Mouse (Mus musculus) c-Kit-positive CD71-positive TER-119-negative erythroid progenitor cells, embryonic 14.5 days (primary cell): ENCODE data around the gene Tspan18.

ENCODE experiments used
- DNase-seq: peaks from one replicate; pipeline ENCODE4 v3.0.0-alpha.2; 2013; ENCODE audit warnings: low read depth

The Tspan18 gene

DNA sequence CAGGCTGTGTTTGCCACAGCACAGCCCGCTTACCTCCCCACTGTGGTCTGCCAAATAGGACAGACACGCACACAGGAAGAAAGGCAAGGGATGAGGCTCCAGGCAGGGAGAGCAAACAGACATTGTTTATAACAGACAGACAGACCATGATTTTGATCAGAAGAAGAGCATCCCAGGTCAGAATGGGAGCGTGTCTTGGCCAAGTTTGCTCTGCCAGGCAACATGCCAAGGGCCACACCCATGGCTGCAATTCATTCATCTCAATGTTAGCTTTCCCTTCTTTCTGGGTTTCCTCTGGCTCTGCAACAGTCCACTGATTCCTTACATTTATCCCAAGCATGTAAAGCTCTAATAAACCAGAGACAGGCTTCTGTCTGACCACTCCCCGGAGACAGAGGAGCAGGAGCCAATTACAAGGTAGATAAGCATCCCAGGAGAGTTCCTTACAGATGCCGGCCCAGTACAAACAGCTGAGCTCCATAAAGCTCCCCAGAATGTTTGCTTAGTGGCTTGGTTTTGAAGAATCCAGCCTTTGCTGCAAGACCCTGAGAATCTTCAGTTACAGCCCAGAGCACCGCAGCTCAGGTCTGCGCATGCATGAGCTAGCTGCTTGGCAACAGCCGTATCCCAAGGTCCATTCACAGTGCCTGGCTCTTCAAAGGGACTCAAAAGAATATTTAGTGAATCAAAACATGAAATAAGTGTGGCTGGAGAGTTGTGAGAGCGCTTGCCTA lies 5.2 kb upstream of the Tspan18 start:
- no peak for DNase-seq

- DNase-seq: no peak
Measured at GRCm38 (mm10) chr2:93335996-93336395, 1.7 kb upstream of the Tspan18 start.

GRCm38 (mm10) chr2:93333241-93333816 lies 976 bp downstream of the Tspan18 start:
- DNase-seq: peak; percentile 35

DNA sequence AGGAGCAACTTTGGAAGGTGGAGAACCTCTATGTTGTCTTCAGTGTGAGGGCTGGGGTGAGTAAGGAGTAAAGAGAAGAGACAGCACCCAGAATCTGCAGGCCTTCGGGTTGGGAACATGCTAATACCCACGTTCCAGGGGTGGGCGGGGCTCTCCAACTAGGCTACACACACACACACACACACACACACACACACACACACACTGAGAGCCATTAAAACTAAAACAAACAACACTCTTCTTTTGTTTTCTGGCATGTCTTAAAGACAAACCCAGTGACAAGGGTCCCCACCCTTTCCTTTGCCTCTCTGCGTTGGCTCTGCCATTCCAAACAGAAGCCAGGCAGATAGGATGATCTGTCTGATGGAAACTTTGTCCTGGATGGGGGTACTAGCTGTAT lies 2.0 kb downstream of the Tspan18 start:
- no peak for DNase-seq

DNA sequence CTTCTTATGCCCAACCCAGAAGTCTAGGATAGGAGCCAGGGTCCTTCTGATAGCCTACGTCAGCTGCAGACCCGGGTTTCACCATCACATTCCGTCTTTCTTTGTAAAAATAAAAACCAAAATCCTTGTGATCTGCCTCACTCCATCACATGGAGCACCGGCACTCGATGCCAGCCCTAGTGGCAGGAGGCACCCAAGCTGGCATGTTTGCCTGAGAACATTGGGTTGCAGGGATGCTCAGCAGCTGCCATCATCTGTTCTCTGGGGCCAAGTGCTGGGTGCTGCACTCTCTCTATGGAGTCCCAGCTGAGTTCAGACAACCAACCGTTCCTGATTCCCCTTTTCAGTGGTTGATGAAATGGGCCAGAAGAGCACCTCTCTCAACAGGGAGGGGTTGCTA lies 3.2 kb downstream of the Tspan18 start:
- no peak for DNase-seq

DNA sequence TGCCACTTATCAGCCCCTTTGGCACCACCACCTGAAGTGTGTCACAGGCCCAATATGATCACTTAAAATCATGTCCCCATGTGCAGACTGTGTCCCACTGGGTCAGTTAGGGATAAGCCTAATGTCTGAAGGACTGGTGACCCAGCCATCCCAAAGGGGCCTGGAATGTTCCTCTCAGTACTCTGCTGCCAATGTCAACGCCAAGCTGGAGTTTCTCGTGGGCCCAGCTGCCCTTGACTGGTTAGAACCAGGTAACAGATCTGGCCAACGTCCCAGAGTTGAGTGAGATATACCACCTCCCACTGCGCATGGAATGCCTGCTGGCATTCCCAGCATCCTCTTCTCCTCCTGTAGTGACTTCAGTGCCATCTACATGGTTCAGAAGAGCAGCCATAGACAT lies 5.2 kb downstream of the Tspan18 start:
- DNase-seq: no peak

DNA sequence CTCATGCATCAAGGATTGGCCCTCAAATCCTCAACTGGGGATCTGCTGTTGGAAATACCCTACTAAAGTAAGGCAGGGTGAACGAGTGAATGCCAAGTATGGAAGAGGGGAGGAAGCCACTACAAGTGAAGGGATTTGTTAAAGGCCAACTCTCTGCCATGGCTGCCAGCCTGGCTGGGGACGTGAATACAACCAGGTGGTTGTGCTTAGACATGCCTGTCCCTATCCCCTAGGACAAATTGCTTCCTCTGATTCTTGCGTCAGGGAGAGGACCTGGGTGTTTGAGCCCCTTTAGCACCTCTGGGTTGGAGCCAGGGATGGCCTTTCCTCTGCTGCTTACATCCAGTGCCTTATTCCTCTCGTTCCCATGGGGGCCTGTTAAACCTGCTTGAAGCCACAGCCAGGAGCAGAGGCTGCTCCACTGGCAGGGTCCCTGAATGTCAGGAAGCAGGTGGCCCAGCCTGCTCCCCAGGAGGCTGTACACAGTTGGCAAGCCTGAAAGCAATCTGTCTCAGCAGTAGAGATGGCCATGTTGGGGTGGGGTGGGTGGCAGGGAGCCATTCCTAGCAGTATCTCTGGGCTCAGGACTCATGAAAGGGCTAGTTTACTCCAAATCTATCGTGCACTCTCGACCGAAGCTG lies 6.3 kb downstream of the Tspan18 start:
- no peak for DNase-seq

DNA sequence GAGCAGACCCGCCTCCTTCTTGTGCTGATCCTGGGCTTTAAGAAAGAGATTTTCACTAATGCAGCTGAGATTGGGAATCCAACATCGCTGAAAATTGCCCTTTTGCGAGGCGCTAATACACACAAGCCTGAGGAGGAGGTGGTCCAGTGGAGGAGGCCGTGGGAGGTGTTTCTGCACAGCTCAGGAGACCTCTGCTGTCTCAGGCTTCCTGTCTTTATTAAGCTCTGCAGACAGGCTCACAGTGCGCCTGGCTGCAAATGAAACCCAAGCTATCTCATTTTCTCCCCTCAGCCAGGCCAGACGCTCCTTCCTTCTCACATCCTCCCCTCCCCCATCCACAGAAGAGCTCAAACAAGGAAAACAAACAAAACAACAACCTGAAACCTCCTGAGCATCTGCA lies 9.6 kb downstream of the Tspan18 start:
- no peak for DNase-seq

GRCm38 (mm10) chr2:93321946-93322345 lies 12.4 kb downstream of the Tspan18 start:
- no peak for DNase-seq

- no peak for DNase-seq
Measured at GRCm38 (mm10) chr2:93320267-93320666, 14.0 kb downstream of the Tspan18 start.

DNA sequence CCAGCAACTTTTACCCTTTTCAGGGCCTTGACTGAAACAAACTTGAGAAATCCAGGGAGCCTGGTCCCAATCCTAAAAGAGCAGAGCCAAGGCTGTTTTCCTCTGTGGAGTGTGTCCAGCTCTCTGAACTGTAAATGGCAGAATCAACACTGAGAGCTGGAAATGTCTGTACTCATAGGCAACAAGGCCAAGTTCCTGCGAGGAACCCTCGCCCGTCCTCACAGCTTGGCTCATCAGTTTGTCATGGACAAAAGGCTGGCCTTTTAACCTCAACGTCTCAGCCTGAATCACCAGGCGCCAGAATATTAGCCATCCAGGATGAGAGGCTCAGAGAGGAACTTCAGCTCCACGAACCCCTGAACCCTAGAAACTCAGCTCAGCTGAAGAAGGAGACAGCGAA lies 14.7 kb downstream of the Tspan18 start:
- DNase-seq: no peak

GRCm38 (mm10) chr2:93318781-93319349 lies 15.4 kb downstream of the Tspan18 start:
- no peak for DNase-seq

- DNase-seq: no peak
Measured at GRCm38 (mm10) chr2:93313768-93314632, 20.3 kb downstream of the Tspan18 start.

GRCm38 (mm10) chr2:93312458-93312857 lies 21.8 kb downstream of the Tspan18 start:
- no peak for DNase-seq

GRCm38 (mm10) chr2:93309724-93310413 lies 24.4 kb downstream of the Tspan18 start:
- DNase-seq: no peak

- no peak for DNase-seq
Measured at GRCm38 (mm10) chr2:93306898-93307297, 27.4 kb downstream of the Tspan18 start.

- DNase-seq: no peak
Measured at GRCm38 (mm10) chr2:93304273-93304634, 30.1 kb downstream of the Tspan18 start.

DNA sequence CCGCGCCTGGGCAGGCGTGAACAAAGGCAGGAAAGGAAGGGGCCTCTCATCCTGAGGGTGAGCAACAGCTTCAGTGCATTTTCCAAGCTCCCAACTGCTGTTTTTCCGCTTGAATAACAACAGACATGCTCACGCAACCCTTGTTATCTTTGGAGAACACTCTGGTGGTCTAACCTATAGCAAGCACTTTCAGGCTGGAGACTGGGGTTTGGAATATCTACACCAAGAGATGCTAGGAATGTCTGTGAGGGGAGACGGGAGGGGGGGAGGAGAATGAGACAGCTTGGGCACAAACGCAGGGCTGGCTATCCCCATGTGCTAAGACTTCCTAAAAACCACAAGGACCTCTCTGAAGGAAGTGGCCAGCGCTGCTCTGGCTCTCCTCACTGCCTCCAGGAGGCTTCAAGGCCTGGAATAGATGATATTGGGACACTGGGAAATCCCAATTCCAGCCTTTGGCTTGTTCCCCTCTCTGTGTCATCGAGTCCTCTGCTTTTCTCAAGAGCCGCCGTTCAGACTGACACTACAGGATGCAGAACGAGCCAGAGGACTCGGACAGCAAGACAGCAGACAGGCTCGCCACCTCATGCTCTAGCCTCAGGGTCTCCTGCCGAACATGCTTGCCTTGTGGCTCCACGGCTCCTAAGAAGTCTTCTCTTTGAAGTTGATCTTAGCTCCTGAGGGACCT lies 30.6 kb downstream of the Tspan18 start:
- DNase-seq: no peak

- DNase-seq: no peak
Measured at GRCm38 (mm10) chr2:93303260-93303584, 31.1 kb downstream of the Tspan18 start.

DNA sequence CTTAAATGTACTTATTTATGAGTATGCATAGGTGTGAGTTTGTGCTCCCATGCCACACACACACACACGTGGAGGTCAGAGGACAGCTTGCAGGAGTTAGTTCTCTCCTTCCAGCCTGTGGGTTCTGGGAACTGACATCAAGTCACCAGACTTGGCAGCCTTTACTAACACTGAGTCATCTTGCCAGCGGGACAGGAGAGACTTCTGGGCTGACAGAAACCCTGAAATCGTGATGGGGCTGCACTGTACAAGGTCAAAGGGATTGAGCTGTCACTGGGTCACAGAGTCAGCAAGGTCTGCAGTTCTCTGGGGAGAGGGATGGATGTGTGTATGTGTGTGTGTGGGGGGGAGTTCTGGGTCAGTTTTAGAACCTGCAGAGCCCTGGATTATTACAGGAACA lies 36.6 kb downstream of the Tspan18 start:
- DNase-seq: no peak
